In genomic region chr11:88274111-88274879, GRCm38 (mm10) we compare ENCODE assay signal across 16 mouse cellular contexts. TPM values are rescaled to one million over a fixed set of nuclear protein-coding genes. Genes with fewer than 3 reads are reported as not detected.
DNase-seq lines count a peak whose midpoint lies in the region; ATAC-seq and TF ChIP-seq lines count a peak whose summit lies in the region.
"Had no signal": no experiment of that assay in that cellular context is flagged by ENCODE, and none has a peak within 500 bp of the region (broad histone marks: within the 10 kb centered on the region; RNA-seq: fewer than 3 reads in every experiment).

No protein-coding gene starts in this region.

- WGBS in intestine, embryonic 16.5 days, result 56% methylated on average over 23 of the region's 23 CpGs
- WGBS in intestine, postnatal 0 days, result 65% methylated on average over 23 of the region's 23 CpGs
- 41% methylated on average over 23 of the region's 23 CpGs for WGBS in forebrain, embryonic 11.5 days
- 17% methylated on average over 23 of the region's 23 CpGs for WGBS in hindbrain, postnatal 0 days
- WGBS in neural tube, embryonic 12.5 days, result 19% methylated on average over 23 of the region's 23 CpGs

- no peak overlapping the region for H3K4me3 ChIP-seq in intestine, embryonic 16.5 days (ENCODE audit: low read length)
- H3K4me3 ChIP-seq in intestine, postnatal 0 days (ENCODE audit: low read depth, low read length), result no peak overlapping the region
- no peak overlapping the region for H3K4me3 ChIP-seq in forebrain, embryonic 11.5 days (ENCODE audit: low read depth, low read length)
- no peak overlapping the region for H3K4me3 ChIP-seq in hindbrain, postnatal 0 days (ENCODE audit: low read length)
- H3K4me3 ChIP-seq in neural tube, embryonic 12.5 days, result no peak overlapping the region
- H3K4me3 ChIP-seq: erythroblast, embryonic 14.5 days had no signal

- H3K36me3 ChIP-seq in intestine, embryonic 16.5 days (ENCODE audit: control insufficient read depth, insufficient read depth, low read length), result no peaks in the 10 kb centered on the region
- H3K36me3 ChIP-seq in intestine, postnatal 0 days (ENCODE audit: control insufficient read depth, insufficient read depth), result no peaks in the 10 kb centered on the region
- no peaks in the 10 kb centered on the region for H3K36me3 ChIP-seq in forebrain, embryonic 11.5 days (ENCODE audit: control insufficient read depth, insufficient read depth, low read length)
- H3K36me3 ChIP-seq in hindbrain, postnatal 0 days (ENCODE audit: insufficient read depth, low read length), result no peaks in the 10 kb centered on the region
- H3K36me3 ChIP-seq in neural tube, embryonic 12.5 days, result no peaks in the 10 kb centered on the region

- TF ChIP-seq CTCF in intestine, postnatal 0 days (IDR thresholded peaks at IDR 0.05; ENCODE audit: low read depth), result no peak
- no peak for TF ChIP-seq CTCF in hindbrain, postnatal 0 days (IDR thresholded peaks at IDR 0.05; ENCODE audit: low read depth)

- ATAC-seq in intestine, embryonic 16.5 days, result no peak
- no peak for ATAC-seq in intestine, postnatal 0 days
- ATAC-seq in forebrain, embryonic 11.5 days (replicated peaks; ENCODE audit: low FRiP score), result peak; percentile 39; the same call in 1 of the 2 replicates
- ATAC-seq in hindbrain, postnatal 0 days, result no peak
- peak; percentile 16; the same call in 1 of the 2 replicates for ATAC-seq in neural tube, embryonic 12.5 days (ENCODE audit: low FRiP score, low read depth)

- H3K27ac ChIP-seq in intestine, embryonic 16.5 days (ENCODE audit: low read length), result no peak overlapping the region
- no peak overlapping the region for H3K27ac ChIP-seq in intestine, postnatal 0 days (ENCODE audit: low read depth, low read length)
- H3K27ac ChIP-seq in forebrain, embryonic 11.5 days (ENCODE audit: low read depth, low read length), result peak overlapping the region; percentile 68
- peak overlapping the region; percentile 79 for H3K27ac ChIP-seq in hindbrain, postnatal 0 days
- peak overlapping the region; percentile 88 for H3K27ac ChIP-seq in neural tube, embryonic 12.5 days

- H3K9me3 ChIP-seq in intestine, embryonic 16.5 days (ENCODE audit: control insufficient read depth, low read length), result no peaks in the 10 kb centered on the region
- no peaks in the 10 kb centered on the region for H3K9me3 ChIP-seq in intestine, postnatal 0 days (ENCODE audit: control insufficient read depth)
- H3K9me3 ChIP-seq in forebrain, embryonic 11.5 days (ENCODE audit: control insufficient read depth, low read length), result no peaks in the 10 kb centered on the region
- H3K9me3 ChIP-seq in hindbrain, postnatal 0 days (ENCODE audit: low read length), result no peaks in the 10 kb centered on the region
- no peaks in the 10 kb centered on the region for H3K9me3 ChIP-seq in neural tube, embryonic 12.5 days

- peaks cover 16% of the 10 kb centered on the region for H3K4me1 ChIP-seq in intestine, embryonic 16.5 days (ENCODE audit: control insufficient read depth, insufficient read depth, low read length)
- H3K4me1 ChIP-seq in intestine, postnatal 0 days (replicated peaks; ENCODE audit: control insufficient read depth, insufficient read depth, low read length), result no peaks in the 10 kb centered on the region
- H3K4me1 ChIP-seq in forebrain, embryonic 11.5 days (replicated peaks; ENCODE audit: control insufficient read depth, insufficient read depth, low read length), result peaks cover 26% of the 10 kb centered on the region; the same call in 1 of the 2 replicates
- peaks cover 28% of the 10 kb centered on the region for H3K4me1 ChIP-seq in hindbrain, postnatal 0 days (ENCODE audit: insufficient read depth, low read length)
- H3K4me1 ChIP-seq in neural tube, embryonic 12.5 days, result peaks cover 62% of the 10 kb centered on the region

- H3K27me3 ChIP-seq in intestine, embryonic 16.5 days (replicated peaks; ENCODE audit: control insufficient read depth, insufficient read depth, low read length), result no peaks in the 10 kb centered on the region
- no peaks in the 10 kb centered on the region for H3K27me3 ChIP-seq in intestine, postnatal 0 days (replicated peaks; ENCODE audit: control insufficient read depth, insufficient read depth, low read length)
- no peaks in the 10 kb centered on the region for H3K27me3 ChIP-seq in forebrain, embryonic 11.5 days (ENCODE audit: control insufficient read depth, insufficient read depth, low read length)
- H3K27me3 ChIP-seq in hindbrain, postnatal 0 days (ENCODE audit: insufficient read depth, low read length), result no peaks in the 10 kb centered on the region
- H3K27me3 ChIP-seq in neural tube, embryonic 12.5 days (replicated peaks), result no peaks in the 10 kb centered on the region

- H3K4me2 ChIP-seq in intestine, embryonic 16.5 days (ENCODE audit: low read depth, low read length), result 0 out of 2 replicates have a peak overlapping the region, but pooled peaks have one; percentile 18
- H3K4me2 ChIP-seq in intestine, postnatal 0 days (replicated peaks; ENCODE audit: low read depth), result no peak overlapping the region
- peak overlapping the region; percentile 28 for H3K4me2 ChIP-seq in forebrain, embryonic 11.5 days (ENCODE audit: low read depth, low read length, severe bottlenecking)
- H3K4me2 ChIP-seq in hindbrain, postnatal 0 days (ENCODE audit: low read depth, low read length), result 0 out of 2 replicates have a peak overlapping the region, but pooled peaks have one; percentile 14
- H3K4me2 ChIP-seq in neural tube, embryonic 12.5 days (replicated peaks), result peak overlapping the region; percentile 47

- DNase-seq in forebrain, embryonic 11.5 days (ENCODE audit: low spot score), result no peak
- DNase-seq in hindbrain, postnatal 0 days (ENCODE audit: low spot score), result no peak
- no peak for DNase-seq in right cerebral cortex, postnatal 4 days
- no peak for DNase-seq in right cerebral cortex, postnatal 10 days (ENCODE audit: low spot score in 2 of 2)
- no peak for DNase-seq in T-cell, adult 2 months (ENCODE audit: low spot score)
- DNase-seq: adrenal gland, postnatal 10 days; cerebellum, adult 18-20 months; heart, adult 18-20 months; layer of hippocampus, postnatal 36 days had no signal

- no peak overlapping the region for H3K9ac ChIP-seq in intestine, embryonic 16.5 days (ENCODE audit: low read depth, low read length)
- no peak overlapping the region for H3K9ac ChIP-seq in intestine, postnatal 0 days (ENCODE audit: low read depth, low read length)
- H3K9ac ChIP-seq in forebrain, embryonic 11.5 days (ENCODE audit: low read length), result peak overlapping the region; percentile 3; the same call in 1 of the 2 replicates
- no peak overlapping the region for H3K9ac ChIP-seq in hindbrain, postnatal 0 days (replicated peaks; ENCODE audit: low read length)
- peak overlapping the region; percentile 33; the same call in 1 of the 2 replicates for H3K9ac ChIP-seq in neural tube, embryonic 12.5 days

RNA-seq across cellular contexts. Expression of gene Ccdc182, which starts 19.6 kb away (rescaled TPM):
- polyA plus RNA-seq in intestine, embryonic 16.5 days (2015; fragmentation: Nextera tagmentation; extraction: Ambion mirVana), result not detected in 2 replicates
- not detected in 2 replicates for polyA plus RNA-seq in intestine, postnatal 0 days (2015; fragmentation: Nextera tagmentation; extraction: Ambion mirVana)
- 0.23 and 0.94 TPM in 2 replicates for polyA plus RNA-seq in forebrain, embryonic 11.5 days (2014; fragmentation: Nextera tagmentation; extraction: Ambion mirVana)
- total RNA-seq in hindbrain, postnatal 0 days (2014; rRNA removed), result not detected in 2 replicates
- 0.15 TPM in 1 of 2 replicates, not detected in the other for polyA plus RNA-seq in hindbrain, postnatal 0 days (2015; fragmentation: Nextera tagmentation; extraction: Ambion mirVana)
- polyA plus RNA-seq in neural tube, embryonic 12.5 days (2016; fragmentation: Nextera tagmentation; extraction: Ambion mirVana), result 11.4 and 14.5 TPM in 2 replicates
- total RNA-seq: adrenal gland, postnatal 10 days; heart, adult 18-20 months; layer of hippocampus, postnatal 36 days; megakaryocyte-erythroid progenitor cell, adult 5-6 weeks had no signal
- polyA plus RNA-seq: erythroblast, embryonic 14.5 days; liver, embryonic 16.5 days; stomach, embryonic 14.5 days had no signal

Comparison
In these comparisons a context has a peak if more than half of its experiments do, and no peak if none do; other contexts are left out.
1. ATAC-seq: peak in forebrain, embryonic 11.5 days (single experiment) and neural tube, embryonic 12.5 days (single experiment); none in intestine, embryonic 16.5 days (single experiment), intestine, postnatal 0 days (single experiment) and hindbrain, postnatal 0 days (single experiment).
2. H3K27ac ChIP-seq: peak in forebrain, embryonic 11.5 days (single experiment), hindbrain, postnatal 0 days (single experiment) and neural tube, embryonic 12.5 days (single experiment); none in intestine, embryonic 16.5 days (single experiment) and intestine, postnatal 0 days (single experiment).
3. H3K9ac ChIP-seq: peak in forebrain, embryonic 11.5 days (single experiment) and neural tube, embryonic 12.5 days (single experiment); none in intestine, embryonic 16.5 days (single experiment), intestine, postnatal 0 days (single experiment) and hindbrain, postnatal 0 days (single experiment).